Mouse (Mus musculus) retina, postnatal 1 day (tissue): ENCODE measurements around the gene Tprkb.
"Not testable (repeated sequence)": the region's sequence is repeated elsewhere in the genome, so short reads cannot be mapped to it uniquely, and the experiment has no call there.

Source experiments
- DNase-seq: peaks from one replicate; pipeline ENCODE4 v3.0.0-alpha.2; 2012

Gene Tprkb

GRCm38 (mm10) chr6:85975761-85976160 is 64.1 kb downstream of the Tprkb start:
- no peak for DNase-seq

DNA sequence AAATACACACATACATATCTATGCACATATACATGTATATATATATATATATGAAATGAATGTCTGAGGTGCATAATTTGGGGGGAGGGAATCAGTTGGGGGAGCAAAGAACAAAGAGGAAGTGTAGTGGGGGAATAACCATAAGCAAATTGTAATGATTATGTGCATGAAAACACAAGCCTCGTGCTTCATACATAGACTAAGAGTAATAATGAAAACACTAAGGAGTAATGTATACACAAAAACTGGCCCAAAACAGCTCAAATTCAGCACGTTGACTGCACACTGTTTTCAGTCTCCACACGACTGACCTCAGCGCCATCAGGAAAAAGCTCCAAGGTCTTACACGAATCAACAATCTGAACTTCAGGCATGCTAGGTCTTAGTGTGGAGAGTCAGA is 64.6 kb downstream of the Tprkb start:
- no peak for DNase-seq

GRCm38 (mm10) chr6:85978736-85979135 is 67.1 kb downstream of the Tprkb start:
- not testable (repeated sequence) for DNase-seq
